Mouse (Mus musculus) B cell, adult 2 months (primary cell): ENCODE measurements around the gene Gdf3.
A peak's percentile ranks its signal among the peaks of the same experiment; 100 is the strongest.
"Not testable (repeated sequence)": the region's sequence is repeated elsewhere in the genome, so short reads cannot be mapped to it uniquely, and the experiment has no call there.

ENCODE experiments used
- DNase-seq, 2 experiments: peaks; one replicate each; pipeline ENCODE4 v3.0.0; 2022

Gene Gdf3

DNA sequence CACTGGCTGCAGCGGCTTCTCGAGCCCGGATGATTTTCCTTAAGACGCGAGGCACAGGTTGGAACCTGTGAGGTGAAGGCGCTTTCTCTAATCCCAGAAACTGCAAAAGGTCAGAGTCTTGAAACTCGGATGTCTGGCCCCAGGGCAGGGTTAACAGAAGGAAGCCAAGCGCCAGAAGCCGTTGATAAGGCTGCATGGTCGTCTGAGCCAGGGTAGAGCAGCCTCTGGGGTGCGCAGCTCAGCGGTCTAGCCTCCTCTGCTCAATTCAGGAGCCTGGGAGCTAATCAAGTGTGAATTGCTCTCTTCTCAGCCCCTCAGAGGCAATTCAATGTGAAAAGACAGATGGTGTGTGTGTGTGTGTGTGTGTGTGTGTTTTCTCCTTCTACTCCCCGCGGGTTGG is at the start of gene Gdf3:
Gdf3 (minus strand) TSS at position 317 of the 400 bp plus-strand sequence.
- DNase-seq: no peak

- DNase-seq: peak in 1 of 2 experiments; percentile 28
These were observed 49.7 kb upstream of the Gdf3 start for GRCm38 (mm10) chr6:122659567-122659966.

- no peak for DNase-seq
These were observed 47.7 kb upstream of the Gdf3 start for GRCm38 (mm10) chr6:122657630-122658029.

DNA sequence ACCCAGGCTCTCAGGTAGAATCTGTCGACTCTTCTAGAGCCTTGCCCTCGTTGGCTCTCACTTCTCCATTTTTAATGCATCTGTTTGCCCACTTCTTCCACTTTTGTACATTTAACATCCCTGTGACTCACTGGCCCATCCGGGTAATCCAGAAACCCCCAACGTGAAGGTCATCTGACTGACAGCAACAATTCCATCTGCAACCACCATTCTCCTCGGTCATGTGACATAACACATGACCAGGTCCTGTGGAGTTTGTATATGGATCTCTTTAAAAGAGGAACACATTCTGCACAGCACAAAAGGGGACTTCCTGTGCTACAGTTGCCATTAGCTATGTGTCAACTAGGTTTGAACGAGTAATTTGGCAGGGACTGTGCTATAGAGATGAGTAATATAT is 44.4 kb upstream of the Gdf3 start:
- DNase-seq: peak; percentile 72 to 82

DNA sequence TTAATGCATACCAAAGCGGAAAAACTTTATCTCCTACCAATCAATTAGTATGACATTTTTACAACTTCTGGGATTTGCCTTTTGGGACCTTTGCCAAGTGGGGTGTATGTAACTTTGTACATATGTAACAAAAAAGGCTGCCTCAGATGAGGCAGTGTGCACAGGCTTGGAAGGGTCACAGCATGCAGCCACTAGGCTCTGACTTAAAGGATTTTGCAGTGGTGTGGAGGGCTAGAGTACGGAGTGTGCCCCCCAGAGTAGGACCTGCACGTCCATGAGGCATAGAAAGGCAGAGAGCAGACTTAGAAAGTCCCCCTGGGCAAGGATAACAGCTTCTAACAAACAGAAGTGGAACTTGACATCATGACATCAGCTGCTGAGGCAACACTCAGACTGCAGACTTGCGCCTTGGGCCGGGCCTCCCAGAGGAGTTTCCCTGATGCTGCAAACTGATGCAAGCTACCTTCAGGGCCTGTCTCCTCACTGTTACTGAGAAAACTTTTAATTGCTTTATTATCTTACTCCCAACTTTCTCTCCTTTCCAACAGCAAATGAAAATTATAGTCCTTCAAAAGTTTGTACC is 40.6 kb upstream of the Gdf3 start:
- no peak for DNase-seq

DNA sequence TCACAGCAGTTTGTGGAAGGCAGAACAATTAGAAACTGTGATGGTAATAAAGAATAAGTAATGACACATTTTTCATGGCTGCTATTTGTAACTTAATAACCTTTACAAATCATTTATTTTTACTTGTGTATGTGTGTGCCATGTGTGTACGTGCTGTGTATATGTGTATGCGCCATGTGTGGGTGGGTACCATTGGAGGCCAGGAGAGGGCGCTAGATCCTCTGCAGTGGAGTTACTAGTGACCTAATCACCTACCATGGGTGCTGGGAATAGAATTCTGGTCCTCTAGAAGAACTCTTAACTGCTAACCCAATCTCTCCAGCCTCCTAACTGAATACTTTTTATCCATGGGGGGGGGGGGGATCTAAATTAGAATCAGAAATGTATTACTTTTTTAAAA is 40.0 kb upstream of the Gdf3 start:
- DNase-seq: no peak

DNA sequence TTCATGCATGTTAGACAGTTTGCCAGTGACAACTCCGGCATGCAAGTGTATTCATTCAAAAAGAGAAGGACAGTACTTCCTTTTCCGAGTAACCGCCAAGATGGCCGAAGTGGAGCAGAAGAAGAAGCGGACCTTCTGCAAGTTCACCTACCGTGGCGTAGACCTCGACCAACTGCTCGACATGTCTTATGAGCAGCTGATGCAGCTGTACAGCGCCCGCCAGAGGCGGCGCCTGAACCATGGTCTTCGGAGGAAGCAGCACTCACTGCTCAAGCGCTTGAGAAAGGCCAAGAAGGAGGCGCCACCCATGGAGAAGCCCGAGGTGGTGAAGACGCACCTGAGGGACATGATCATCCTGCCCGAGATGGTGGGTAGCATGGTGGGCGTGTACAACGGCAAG is 34.3 kb upstream of the Gdf3 start:
- DNase-seq: not testable (repeated sequence)

GRCm38 (mm10) chr6:122637566-122637965 is 27.7 kb upstream of the Gdf3 start:
- not testable (repeated sequence) for DNase-seq

- DNase-seq: no peak
These were observed 26.8 kb upstream of the Gdf3 start for GRCm38 (mm10) chr6:122636666-122637065.

DNA sequence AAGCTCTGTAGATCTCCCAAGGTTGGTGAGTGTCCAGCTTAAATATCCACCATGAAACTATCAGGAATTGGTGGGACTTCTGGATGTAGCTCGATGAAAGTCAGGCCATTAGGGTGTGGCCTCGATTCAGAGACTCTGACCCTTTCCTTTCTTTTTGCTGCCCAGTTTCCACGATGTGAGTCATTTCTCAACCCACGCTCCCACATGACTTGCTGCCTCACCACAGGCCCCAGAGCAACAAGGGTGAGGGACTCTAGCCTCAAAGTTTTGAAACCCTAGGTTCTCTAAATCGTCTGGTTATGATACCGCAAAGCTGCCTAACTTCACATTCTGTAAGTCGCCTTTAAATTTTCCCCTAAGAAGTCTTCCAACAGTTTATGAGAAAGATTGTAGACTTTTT is 25.4 kb upstream of the Gdf3 start:
- no peak for DNase-seq

- peak; percentile 36 to 37 for DNase-seq
These were observed 23.5 kb upstream of the Gdf3 start for GRCm38 (mm10) chr6:122633411-122633810.

DNA sequence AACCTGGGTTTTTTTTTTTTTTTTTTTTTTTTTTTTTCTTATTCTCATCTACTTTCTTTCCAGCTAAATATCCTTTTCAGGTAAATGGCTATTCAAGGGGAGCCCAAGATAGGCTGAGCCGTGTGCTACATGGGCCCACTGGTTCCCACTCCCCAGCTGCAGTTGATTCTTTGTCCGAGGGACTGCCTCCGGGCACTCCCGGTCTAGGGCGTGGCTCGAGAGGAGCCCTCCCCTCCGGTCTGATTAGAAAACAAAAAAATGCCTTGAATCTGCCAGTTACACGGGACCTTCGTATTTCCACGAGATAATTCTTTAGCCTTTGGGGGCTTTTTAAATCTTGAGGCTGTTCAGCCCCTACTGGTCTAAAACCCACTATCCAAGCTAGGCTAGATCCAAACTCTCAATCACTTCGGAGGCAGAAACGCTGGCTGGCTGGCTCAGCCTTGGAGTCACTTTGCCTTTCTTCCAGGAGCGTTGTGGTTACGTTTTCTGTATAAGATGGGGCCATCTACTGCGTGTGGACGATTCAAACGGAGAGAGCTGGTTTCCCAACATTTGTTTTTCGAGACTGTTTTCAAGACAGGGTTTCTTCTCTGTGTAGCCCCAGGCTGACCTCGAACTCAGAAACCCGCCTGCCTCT is 17.7 kb upstream of the Gdf3 start:
- DNase-seq: no peak

- DNase-seq: no peak
These were observed 16.2 kb upstream of the Gdf3 start, which contains the start of gene Dppa3 for GRCm38 (mm10) chr6:122626110-122626509. Dppa3 (plus strand) TSS chr6:122626410.

DNA sequence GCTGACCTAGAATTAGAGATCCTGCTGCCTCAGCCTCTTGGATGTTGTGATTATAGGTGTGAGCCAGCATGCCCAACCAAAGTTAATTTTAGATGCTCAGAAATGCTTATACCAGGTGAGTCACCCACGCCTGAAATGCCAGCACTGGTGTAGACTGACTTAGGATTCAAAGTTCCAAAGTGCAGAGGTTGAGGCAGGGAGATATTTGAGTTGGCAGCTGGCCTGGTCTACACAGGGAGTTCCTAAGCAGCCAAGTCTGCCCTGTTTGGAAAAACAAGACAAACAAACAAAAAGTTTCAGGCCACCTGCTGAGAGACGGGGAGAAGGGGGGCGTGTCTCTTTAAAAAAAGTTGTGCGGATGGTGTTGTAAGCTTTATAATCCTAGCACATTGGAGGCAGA is 15.3 kb upstream of the Gdf3 start:
- no peak for DNase-seq

DNA sequence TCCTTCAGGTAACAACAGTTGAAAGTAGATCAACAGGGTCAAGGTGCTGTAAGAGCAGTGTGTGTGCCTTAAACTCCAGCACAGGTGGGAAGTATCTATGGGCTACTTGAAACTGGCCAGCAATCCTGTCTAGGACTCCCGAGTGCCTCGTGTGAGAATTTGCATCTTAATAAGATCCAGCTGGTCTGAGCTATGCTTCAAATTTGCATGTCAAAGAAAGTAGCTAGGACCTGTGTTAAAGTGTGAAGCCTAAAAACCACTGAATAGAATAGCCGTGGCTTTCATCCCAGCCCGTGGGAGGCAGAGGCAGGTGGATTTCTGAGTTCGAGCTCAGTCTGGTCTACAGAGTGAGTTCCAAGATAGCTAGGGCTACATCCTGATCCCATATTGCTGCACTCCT is 14.6 kb upstream of the Gdf3 start:
- DNase-seq: no peak

DNA sequence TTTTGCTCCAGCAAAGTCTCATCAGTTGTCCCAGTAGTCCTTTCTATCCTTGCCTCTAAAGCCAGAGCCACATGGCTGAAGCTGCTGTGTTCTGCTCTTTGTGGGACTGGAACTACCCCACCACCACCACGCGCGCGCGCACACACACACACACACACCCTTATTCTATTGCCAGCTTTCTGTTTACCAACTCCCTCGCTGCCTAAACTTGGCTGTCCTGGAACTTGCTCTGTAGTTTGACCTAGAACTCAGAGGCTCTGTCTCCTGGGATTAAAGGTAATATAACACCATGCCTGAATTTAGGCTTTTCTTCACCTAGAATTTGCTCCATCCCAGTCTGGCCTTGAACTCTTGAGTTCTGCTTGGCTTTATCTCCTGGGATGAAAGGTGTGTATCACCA is 11.2 kb upstream of the Gdf3 start:
- no peak for DNase-seq

DNA sequence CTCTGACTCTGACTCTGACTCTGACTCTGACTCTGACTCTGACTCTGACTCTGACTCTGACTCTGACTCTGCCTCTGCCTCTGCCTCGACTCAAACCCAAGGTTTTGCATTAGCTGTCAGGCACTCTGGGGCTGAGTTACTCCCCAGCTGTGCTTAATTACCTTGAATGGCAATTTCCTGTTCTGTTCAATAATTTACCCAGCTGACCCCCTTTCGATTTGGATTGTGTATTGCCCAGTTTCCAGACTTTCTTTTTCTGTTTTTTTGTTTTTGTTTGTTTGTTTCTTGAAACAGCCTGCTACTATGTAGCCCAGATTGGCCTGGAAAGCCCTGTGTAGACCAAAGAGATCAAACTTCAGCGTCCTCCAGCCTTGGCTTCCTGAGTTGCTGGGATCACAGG is 6.1 kb upstream of the Gdf3 start:
- DNase-seq: no peak

GRCm38 (mm10) chr6:122614047-122614446 is 4.2 kb upstream of the Gdf3 start:
- DNase-seq: peak; percentile 72 to 76

GRCm38 (mm10) chr6:122612426-122612825 is 2.5 kb upstream of the Gdf3 start:
- no peak for DNase-seq

GRCm38 (mm10) chr6:122609377-122609728 is 534 bp downstream of the Gdf3 start:
- no peak for DNase-seq

- DNase-seq: no peak
These were observed 1.2 kb downstream of the Gdf3 start for GRCm38 (mm10) chr6:122608434-122609376.

GRCm38 (mm10) chr6:122607700-122608099 is 2.2 kb downstream of the Gdf3 start:
- no peak for DNase-seq

DNA sequence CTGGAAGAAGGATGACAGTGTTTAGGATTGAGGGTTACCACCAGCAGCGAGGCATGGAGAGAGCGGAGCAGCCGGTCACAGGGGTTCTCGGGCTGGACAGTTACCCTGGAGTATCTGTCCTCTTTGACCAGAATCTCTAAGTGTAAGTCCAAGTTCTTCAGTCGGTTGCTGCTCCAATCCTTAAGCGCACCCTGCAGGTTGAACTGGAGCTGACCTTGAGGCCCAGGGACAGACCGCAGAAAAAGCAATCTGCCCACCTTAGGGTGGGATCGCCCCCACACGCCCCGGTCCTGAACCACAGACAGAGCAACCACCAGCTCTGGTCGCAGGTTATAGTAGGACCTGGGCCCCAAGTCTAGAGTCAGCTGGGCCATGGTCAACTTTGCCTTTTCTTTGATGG is 3.2 kb downstream of the Gdf3 start:
- DNase-seq: no peak

DNA sequence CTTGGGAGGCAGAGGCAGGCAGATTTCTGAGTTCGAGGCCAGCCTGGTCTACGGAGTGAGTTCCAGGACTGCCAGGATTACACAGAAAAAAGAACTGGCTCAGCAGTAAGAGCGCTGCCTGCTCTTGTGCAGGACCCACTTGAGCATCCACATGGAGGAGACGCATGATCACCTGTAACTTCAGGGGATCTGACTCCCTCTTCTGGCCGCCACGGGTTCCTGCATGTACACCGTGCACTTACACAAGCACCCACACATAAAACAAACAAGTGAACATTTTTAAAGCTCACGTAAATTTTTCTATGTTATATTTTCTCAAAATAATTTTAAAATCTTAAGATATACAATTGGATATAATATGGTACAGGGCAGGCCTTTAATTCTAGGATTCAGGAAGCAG is 4.4 kb downstream of the Gdf3 start:
- DNase-seq: peak; percentile 48 to 53
